Mouse (Mus musculus): ENCODE data around the gene Slc6a5. TPM values are rescaled to one million over a fixed set of nuclear protein-coding genes. Genes with fewer than 3 reads are reported as not detected.

Slc6a5 gene
- polyA plus RNA-seq, 1 experiment, result not detected

DNA sequence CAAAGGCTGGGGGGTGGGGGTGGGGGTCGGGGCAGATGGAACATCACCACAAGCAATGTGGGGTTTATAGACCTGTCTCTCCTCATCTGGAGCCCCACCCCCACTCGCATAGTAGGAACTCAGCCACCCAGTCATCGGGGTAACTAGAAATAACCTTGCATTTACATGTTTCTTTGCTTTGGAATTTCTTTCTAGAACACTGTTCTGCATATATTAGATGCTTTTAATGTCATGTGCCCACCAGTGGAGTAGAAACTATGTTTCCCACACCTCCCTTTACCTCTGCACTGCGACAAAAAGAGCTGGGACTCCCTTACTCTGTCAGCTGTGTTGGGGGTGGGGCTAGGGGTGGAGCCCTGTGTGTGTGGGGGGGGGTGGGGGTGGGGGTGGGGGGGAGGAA lies 3.2 kb downstream of the Slc6a5 start:
- Histone ChIP-seq H3K27me3 (ENCODE audit: control insufficient read depth, insufficient read depth, insufficient read length) (peaks cover 19% of the 10 kb centered on the region), H3K79me2 (ENCODE audit: control insufficient read depth, insufficient read depth) (no peaks in the 10 kb centered on the region), H3K36me3 (ENCODE audit: control insufficient read depth, insufficient read depth) (no peaks in the 10 kb centered on the region), H3K4me3 (no peak overlapping the region), H3ac (ENCODE audit: control insufficient read depth, insufficient read length) (no peak overlapping the region), H3K4me2 (ENCODE audit: low read depth) (no peak overlapping the region)
- TF ChIP-seq TCF3 (IDR thresholded peaks at IDR 0.05; ENCODE audit: insufficient read length, low read depth) (no peak), REST (IDR thresholded peaks at IDR 0.05; ENCODE audit: insufficient read depth, insufficient read length) (no peak), SRF (IDR thresholded peaks at IDR 0.05; ENCODE audit: control insufficient read depth, insufficient read length, low read depth) (no peak), E2F4 (IDR thresholded peaks at IDR 0.05; ENCODE audit: insufficient read depth) (no peak), CEBPB (IDR thresholded peaks at IDR 0.05; ENCODE audit: insufficient read depth, poor library complexity, severe bottlenecking) (no peak)

DNA sequence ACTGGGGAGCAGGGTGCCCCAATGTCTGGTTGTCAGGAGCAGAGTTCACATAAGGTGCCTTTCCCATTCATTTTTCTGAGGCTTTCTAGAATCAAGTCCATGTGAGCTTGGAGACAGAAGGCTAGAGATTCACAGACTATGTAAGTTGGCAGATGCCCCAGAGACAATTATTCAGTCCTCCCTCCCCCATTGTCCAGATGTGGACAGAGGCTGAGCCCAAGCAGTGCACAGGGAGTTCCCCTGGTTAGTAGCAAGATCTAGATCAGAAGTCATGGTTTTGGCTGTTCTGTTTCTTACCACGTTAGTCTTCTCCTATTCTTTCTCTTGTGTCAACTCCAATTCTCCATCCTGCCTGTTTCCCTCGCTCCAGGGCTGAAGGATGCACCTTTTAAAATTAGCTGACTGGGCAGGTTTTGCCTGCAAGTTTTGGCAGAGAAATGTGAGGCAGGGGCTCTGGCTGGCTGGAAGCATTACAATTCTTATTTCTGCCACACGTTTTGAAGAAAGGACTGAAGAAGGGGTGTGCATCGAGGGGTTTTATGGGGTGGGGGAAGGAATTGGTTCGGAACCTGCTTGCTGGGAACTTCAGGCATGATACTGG lies 3.9 kb downstream of the Slc6a5 start:
- Histone ChIP-seq H3K79me2 (ENCODE audit: control insufficient read depth, insufficient read depth) (no peaks in the 10 kb centered on the region), H3ac (ENCODE audit: control insufficient read depth, insufficient read length) (no peak overlapping the region), H3K4me2 (ENCODE audit: low read depth) (no peak overlapping the region), H3K27me3 (ENCODE audit: control insufficient read depth, insufficient read depth, insufficient read length) (peaks cover 14% of the 10 kb centered on the region), H3K36me3 (ENCODE audit: control insufficient read depth, insufficient read depth) (no peaks in the 10 kb centered on the region), H3K4me3 (no peak overlapping the region)
- TF ChIP-seq POLR2A (IDR thresholded peaks at IDR 0.05; ENCODE audit: insufficient read length, low read depth) (no peak), USF1 (IDR thresholded peaks at IDR 0.05; ENCODE audit: low read depth) (no peak), MYOD1 (IDR thresholded peaks at IDR 0.05; ENCODE audit: control insufficient read depth in 1 of 3, insufficient read length in 2 of 3, low read depth in 2 of 3) (no peak), MYOG (IDR thresholded peaks at IDR 0.05; ENCODE audit: control insufficient read depth in 1 of 3, insufficient read depth in 1 of 3, insufficient read length in 2 of 3, low read depth in 2 of 3) (no peak), REST (IDR thresholded peaks at IDR 0.05; ENCODE audit: insufficient read depth, insufficient read length) (no peak), E2F4 (IDR thresholded peaks at IDR 0.05; ENCODE audit: insufficient read depth) (no peak), SRF (IDR thresholded peaks at IDR 0.05; ENCODE audit: control insufficient read depth, insufficient read length, low read depth) (no peak), TCF3 (IDR thresholded peaks at IDR 0.05; ENCODE audit: insufficient read length, low read depth) (no peak), POLR2AphosphoS2 (IDR thresholded peaks at IDR 0.05; ENCODE audit: insufficient read length, low read depth) (no peak), CEBPB (IDR thresholded peaks at IDR 0.05; ENCODE audit: insufficient read depth, poor library complexity, severe bottlenecking) (no peak), TCF12 (IDR thresholded peaks at IDR 0.05; ENCODE audit: insufficient read depth, poor library complexity, severe bottlenecking) (no peak), MAX (IDR thresholded peaks at IDR 0.05; ENCODE audit: low read depth) (no peak)

DNA sequence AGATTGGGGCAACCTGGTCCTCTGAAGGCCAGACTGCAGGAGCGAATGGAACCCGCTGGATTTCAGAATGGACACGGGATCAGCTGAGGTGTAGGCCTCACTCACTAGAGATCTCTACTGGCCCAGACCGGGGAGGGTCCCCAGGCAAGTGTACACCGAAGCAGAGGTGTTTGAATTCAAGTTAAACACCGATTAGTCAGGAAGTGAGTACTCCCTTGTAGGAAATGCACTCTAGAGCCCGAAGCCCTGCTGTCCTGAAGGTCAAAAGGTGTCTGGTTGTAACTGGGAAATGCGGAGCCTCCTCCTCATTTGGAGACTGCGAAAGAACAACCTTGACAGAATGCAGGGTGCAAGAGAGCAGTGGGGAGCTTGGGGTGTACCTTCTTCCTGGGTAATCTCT lies 5.0 kb downstream of the Slc6a5 start:
- no peaks in the 10 kb centered on the region for H3K79me2 ChIP-seq (ENCODE audit: control insufficient read depth, insufficient read depth)
- peaks cover 10% of the 10 kb centered on the region for H3K27me3 ChIP-seq (ENCODE audit: control insufficient read depth, insufficient read depth, insufficient read length)
- TF ChIP-seq REST (IDR thresholded peaks at IDR 0.05; ENCODE audit: insufficient read depth, insufficient read length), result no peak
- TF ChIP-seq POLR2A (IDR thresholded peaks at IDR 0.05; ENCODE audit: insufficient read length, low read depth), result no peak
- TF ChIP-seq SRF (IDR thresholded peaks at IDR 0.05; ENCODE audit: control insufficient read depth, insufficient read length, low read depth), result no peak
- no peak for TF ChIP-seq POLR2AphosphoS2 (IDR thresholded peaks at IDR 0.05; ENCODE audit: insufficient read length, low read depth)
- no peak for TF ChIP-seq TCF3 (IDR thresholded peaks at IDR 0.05; ENCODE audit: insufficient read length, low read depth)
- no peak for TF ChIP-seq USF1 (IDR thresholded peaks at IDR 0.05; ENCODE audit: low read depth)
- TF ChIP-seq MYOG (IDR thresholded peaks at IDR 0.05; ENCODE audit: control insufficient read depth in 1 of 3, insufficient read depth in 1 of 3, insufficient read length in 2 of 3, low read depth in 2 of 3), result no peak
- TF ChIP-seq MAX (IDR thresholded peaks at IDR 0.05; ENCODE audit: low read depth), result no peak
- TF ChIP-seq E2F4 (IDR thresholded peaks at IDR 0.05; ENCODE audit: insufficient read depth), result no peak
- TF ChIP-seq MYOD1 (IDR thresholded peaks at IDR 0.05; ENCODE audit: control insufficient read depth in 1 of 3, insufficient read length in 2 of 3, low read depth in 2 of 3), result no peak
- TF ChIP-seq TCF12 (IDR thresholded peaks at IDR 0.05; ENCODE audit: insufficient read depth, poor library complexity, severe bottlenecking), result no peak
- TF ChIP-seq CEBPB (IDR thresholded peaks at IDR 0.05; ENCODE audit: insufficient read depth, poor library complexity, severe bottlenecking), result no peak
- no peak overlapping the region for H3K4me3 ChIP-seq
- H3K4me2 ChIP-seq (ENCODE audit: low read depth), result no peak overlapping the region
- H3K36me3 ChIP-seq (ENCODE audit: control insufficient read depth, insufficient read depth), result no peaks in the 10 kb centered on the region
- no peak overlapping the region for H3ac ChIP-seq (ENCODE audit: control insufficient read depth, insufficient read length)

DNA sequence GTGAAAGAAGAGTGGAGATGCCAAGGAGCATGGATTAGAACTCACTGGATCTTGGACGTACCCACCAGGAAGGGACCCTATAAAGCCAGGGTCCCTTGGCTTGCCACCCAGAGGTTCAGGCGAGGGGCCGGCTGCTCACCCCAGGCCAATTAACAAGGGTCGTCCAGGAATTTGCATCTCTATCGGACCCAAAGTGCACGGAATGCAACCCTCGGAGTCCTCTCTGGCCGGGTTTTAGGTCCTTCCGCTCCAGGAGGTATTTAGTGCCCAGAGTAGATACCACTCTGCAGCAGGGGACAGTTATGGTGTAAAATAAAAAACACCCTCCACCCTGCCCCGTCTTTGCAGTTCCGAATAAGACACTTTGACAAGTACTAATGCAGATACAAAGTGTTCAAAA lies 5.5 kb downstream of the Slc6a5 start:
- no peak overlapping the region for H3K4me2 ChIP-seq (ENCODE audit: low read depth)
- H3K79me2 ChIP-seq (ENCODE audit: control insufficient read depth, insufficient read depth), result no peaks in the 10 kb centered on the region
- TF ChIP-seq TCF12 (IDR thresholded peaks at IDR 0.05; ENCODE audit: insufficient read depth, poor library complexity, severe bottlenecking) (no peak), SRF (IDR thresholded peaks at IDR 0.05; ENCODE audit: control insufficient read depth, insufficient read length, low read depth) (no peak), TCF3 (IDR thresholded peaks at IDR 0.05; ENCODE audit: insufficient read length, low read depth) (no peak), POLR2AphosphoS2 (IDR thresholded peaks at IDR 0.05; ENCODE audit: insufficient read length, low read depth) (no peak), POLR2A (IDR thresholded peaks at IDR 0.05; ENCODE audit: insufficient read length, low read depth) (no peak), MYOG (IDR thresholded peaks at IDR 0.05; ENCODE audit: control insufficient read depth in 1 of 3, insufficient read depth in 1 of 3, insufficient read length in 2 of 3, low read depth in 2 of 3) (no peak)
- H3ac ChIP-seq (ENCODE audit: control insufficient read depth, insufficient read length), result no peak overlapping the region
- no peak overlapping the region for H3K4me3 ChIP-seq
- H3K36me3 ChIP-seq (ENCODE audit: control insufficient read depth, insufficient read depth), result no peaks in the 10 kb centered on the region
- peaks cover 10% of the 10 kb centered on the region for H3K27me3 ChIP-seq (ENCODE audit: control insufficient read depth, insufficient read depth, insufficient read length)

DNA sequence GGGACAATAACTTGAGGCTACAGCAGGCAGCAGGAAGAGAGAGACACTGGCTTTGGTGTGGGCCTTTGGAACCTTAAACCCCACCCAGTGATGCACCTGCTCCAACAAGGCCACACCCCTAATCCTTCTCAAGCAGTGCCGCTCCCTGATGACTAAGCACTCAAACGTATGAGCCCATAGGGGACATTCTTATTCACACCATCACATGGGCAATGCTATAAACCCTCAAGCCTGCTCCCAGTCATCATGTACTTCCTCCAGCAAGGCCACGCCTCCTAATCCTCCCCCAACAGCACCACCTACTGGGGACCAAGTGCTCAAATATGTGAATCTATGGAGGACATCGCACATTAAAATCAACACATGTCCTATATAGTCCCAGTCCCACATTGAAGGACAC lies 9.5 kb downstream of the Slc6a5 start:
- Histone ChIP-seq H3K4me3 (no peak overlapping the region), H3K4me2 (ENCODE audit: low read depth) (no peak overlapping the region), H3ac (ENCODE audit: control insufficient read depth, insufficient read length) (no peak overlapping the region), H3K36me3 (ENCODE audit: control insufficient read depth, insufficient read depth) (no peaks in the 10 kb centered on the region), H3K79me2 (ENCODE audit: control insufficient read depth, insufficient read depth) (no peaks in the 10 kb centered on the region), H3K27me3 (ENCODE audit: control insufficient read depth, insufficient read depth, insufficient read length) (no peaks in the 10 kb centered on the region)
- no peak for TF ChIP-seq USF1 (IDR thresholded peaks at IDR 0.05; ENCODE audit: low read depth)
- TF ChIP-seq CEBPB (IDR thresholded peaks at IDR 0.05; ENCODE audit: insufficient read depth, poor library complexity, severe bottlenecking), result no peak
- no peak for TF ChIP-seq TCF3 (IDR thresholded peaks at IDR 0.05; ENCODE audit: insufficient read length, low read depth)
- no peak for TF ChIP-seq SRF (IDR thresholded peaks at IDR 0.05; ENCODE audit: control insufficient read depth, insufficient read length, low read depth)
- TF ChIP-seq E2F4 (IDR thresholded peaks at IDR 0.05; ENCODE audit: insufficient read depth), result no peak
- TF ChIP-seq TCF12 (IDR thresholded peaks at IDR 0.05; ENCODE audit: insufficient read depth, poor library complexity, severe bottlenecking), result no peak
- TF ChIP-seq MAX (IDR thresholded peaks at IDR 0.05; ENCODE audit: low read depth), result no peak
- TF ChIP-seq REST (IDR thresholded peaks at IDR 0.05; ENCODE audit: insufficient read depth, insufficient read length), result no peak
